Mouse (Mus musculus) small intestine, adult 2 months (tissue): ENCODE data around the gene Cdc42bpg. TPM values are rescaled to one million over a fixed set of nuclear protein-coding genes. Genes with fewer than 3 reads are reported as not detected.

ENCODE experiments used
- H3K27ac ChIP-seq: fragments of 200-500 bp; 2 replicates; pipeline ENCODE4 v1.5.1; 2012; ENCODE audit warnings: low read depth, low read length, control low read depth, inconsistent platforms; ENCODE audit not compliant: insufficient read depth
- H3K27me3 ChIP-seq: fragments of 200-500 bp; 2 replicates; pipeline ENCODE4 v1.6.1; 2012; ENCODE audit warnings: mild to moderate bottlenecking, moderate library complexity, low read length, inconsistent platforms; ENCODE audit not compliant: control insufficient read depth, insufficient read depth
- H3K36me3 ChIP-seq: fragments of 200-500 bp; 2 replicates; pipeline ENCODE4 v1.6.1; 2012; ENCODE audit warnings: mild to moderate bottlenecking, low read length, control low read depth, inconsistent platforms; ENCODE audit not compliant: control insufficient read depth, insufficient read depth
- H3K4me1 ChIP-seq: fragments of 200-500 bp; 2 replicates; pipeline ENCODE4 v1.6.1; 2012; ENCODE audit warnings: low read length, inconsistent platforms, mixed read lengths; ENCODE audit not compliant: control insufficient read depth, insufficient read depth, insufficient read length
- H3K4me3 ChIP-seq: fragments of 200-500 bp; 2 replicates; pipeline ENCODE4 v1.5.1; 2012; ENCODE audit warnings: low read depth, mild to moderate bottlenecking, control low read depth, inconsistent platforms, low read length, moderate library complexity
- CTCF ChIP-seq: fragments of 200-500 bp; IDR thresholded peaks from 2 replicates; pipeline ENCODE4 v1.5.1; 2012; ENCODE audit warnings: low read depth, mild to moderate bottlenecking, control low read depth, inconsistent platforms, low read length, moderate library complexity, mixed read lengths; ENCODE audit not compliant: insufficient replicate concordance, insufficient read length; ENCODE audit errors: extremely low read depth
- POLR2A ChIP-seq: fragments of 200-500 bp; IDR thresholded peaks from 2 replicates; pipeline ENCODE4 v1.6.1; 2012; ENCODE audit warnings: low read depth, mild to moderate bottlenecking, control low read depth, inconsistent platforms, low read length, moderate library complexity
- WGBS: fragments of 180-500 bp; shearing (Covaris S2); methylation state at CpG from one replicate; pipeline ENCODE4 v1.1.7; 2018; 5-methylcytosine and 5-hydroxymethylcytosine counted together
- polyA plus RNA-seq: library from polyadenylated mRNA; depleted of rRNA; stranded (reverse); fragments of >200 nt; gene quantifications from 2 replicates; pipeline ENCODE4 v1.2.3, GENCODE M21; 2012

Cdc42bpg gene
- polyA plus RNA-seq, 1 experiment = 53.2 TPM

DNA sequence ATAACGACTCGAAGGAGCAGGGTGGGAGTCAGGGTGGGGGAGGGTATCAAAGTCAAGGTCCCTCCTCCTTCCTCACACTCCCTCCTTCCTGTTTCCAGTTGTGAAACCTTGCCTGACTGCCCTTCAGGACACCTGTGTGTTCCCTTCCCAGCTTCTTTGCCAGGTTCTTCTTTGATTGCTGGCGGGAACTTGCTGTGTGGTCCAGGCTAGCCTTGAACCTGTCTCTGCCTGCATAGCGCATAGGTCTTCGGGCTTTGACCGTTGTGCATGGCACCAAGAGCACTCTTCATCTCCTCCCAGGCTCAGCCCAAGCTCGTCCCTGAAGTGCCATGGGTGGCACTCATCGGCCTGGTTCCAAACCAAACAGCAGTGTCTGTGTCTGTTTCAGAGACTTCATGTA lies 41.3 kb upstream of the Cdc42bpg start:
- no peaks in the 10 kb centered on the region for H3K27me3 ChIP-seq
- peaks cover 9% of the 10 kb centered on the region; the same call in 1 of the 2 replicates for H3K4me1 ChIP-seq
- H3K27ac ChIP-seq = peak overlapping the region; percentile 99
- WGBS = 34% methylated on average over 8 of the region's 8 CpGs
- peak overlapping the region; percentile 93 for H3K4me3 ChIP-seq
- peaks cover 33% of the 10 kb centered on the region for H3K36me3 ChIP-seq
- no peak for TF ChIP-seq POLR2A
- no peak for TF ChIP-seq CTCF

DNA sequence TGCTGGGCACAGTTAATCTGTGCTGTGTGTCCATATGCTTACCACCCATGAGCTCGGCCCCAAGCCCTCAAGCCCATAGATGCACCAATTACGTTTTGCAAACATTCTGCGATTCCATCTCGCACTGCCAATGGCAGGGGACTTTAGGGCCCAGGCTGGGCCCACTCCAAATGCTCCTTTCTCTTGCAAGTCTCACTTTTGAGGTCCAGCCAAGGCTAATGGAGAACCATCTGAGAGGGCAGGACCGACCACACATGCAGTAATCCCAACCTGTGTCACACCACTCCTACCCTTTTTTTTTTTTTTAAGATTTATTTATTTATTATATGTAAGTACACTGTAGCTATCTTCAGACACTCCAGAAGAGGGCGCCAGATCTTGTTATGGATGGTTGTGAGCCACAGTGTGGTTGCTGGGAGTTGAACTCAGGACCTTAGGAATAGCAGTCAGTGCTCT lies 40.5 kb upstream of the Cdc42bpg start:
- peaks cover 14% of the 10 kb centered on the region; the same call in 1 of the 2 replicates for H3K4me1 ChIP-seq
- H3K36me3 ChIP-seq = peaks cover 26% of the 10 kb centered on the region
- peak overlapping the region; percentile 93 for H3K4me3 ChIP-seq
- 18% methylated on average over 6 of the region's 6 CpGs for WGBS
- peak overlapping the region; percentile 99 for H3K27ac ChIP-seq
- H3K27me3 ChIP-seq = no peaks in the 10 kb centered on the region
- TF ChIP-seq CTCF (peak; percentile 30; the same call in 1 of the 2 replicates), POLR2A (no peak)

DNA sequence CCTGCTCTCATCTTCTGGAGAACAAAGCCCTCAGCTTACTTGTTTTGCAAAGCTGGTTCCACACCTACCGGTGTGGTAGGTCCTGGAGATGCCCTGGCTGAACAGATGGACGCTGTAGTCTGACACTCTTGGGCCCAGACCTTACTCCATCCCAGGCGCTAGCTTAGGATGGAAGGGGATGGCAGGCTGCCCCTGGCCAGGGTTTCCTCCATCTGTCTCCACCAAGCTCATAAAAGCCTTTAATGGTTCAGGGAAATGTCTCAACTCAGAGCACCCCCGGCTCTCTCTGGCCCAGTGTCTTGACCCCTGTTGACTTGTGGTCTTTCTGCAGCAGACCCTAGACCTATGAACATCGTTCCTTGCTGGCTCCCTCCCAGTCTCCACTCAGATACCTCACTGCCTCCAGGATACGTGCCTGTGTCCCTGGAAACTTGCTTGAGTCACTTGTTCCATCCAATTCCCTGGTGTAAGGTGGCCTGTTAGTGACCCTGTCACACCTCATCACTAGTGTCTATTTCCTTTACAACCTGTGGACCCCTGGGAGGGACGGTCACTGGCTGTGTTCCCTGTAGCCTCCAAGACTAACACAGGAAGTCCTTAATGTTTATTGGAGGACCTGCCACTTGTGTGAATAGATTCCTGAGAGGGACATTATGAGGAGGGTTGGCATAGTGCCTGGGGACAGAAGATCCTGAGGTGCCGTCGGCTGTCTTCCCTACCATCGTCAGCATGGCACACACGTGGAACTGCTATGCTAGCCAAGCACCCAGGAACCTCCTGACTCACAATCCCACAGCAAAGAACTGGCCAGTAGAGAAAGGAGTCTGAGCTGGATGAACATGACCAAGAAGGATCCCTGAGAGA lies 38.7 kb upstream of the Cdc42bpg start:
- peak overlapping the region; percentile 64 for H3K27ac ChIP-seq
- no peak; the same call in 1 of the 2 replicates for TF ChIP-seq POLR2A
- no peak for TF ChIP-seq CTCF
- 16% methylated on average over 11 of the region's 11 CpGs for WGBS
- H3K4me1 ChIP-seq = peaks cover 27% of the 10 kb centered on the region
- H3K36me3 ChIP-seq = peaks cover 14% of the 10 kb centered on the region
- no peak overlapping the region for H3K4me3 ChIP-seq
- H3K27me3 ChIP-seq = no peaks in the 10 kb centered on the region

DNA sequence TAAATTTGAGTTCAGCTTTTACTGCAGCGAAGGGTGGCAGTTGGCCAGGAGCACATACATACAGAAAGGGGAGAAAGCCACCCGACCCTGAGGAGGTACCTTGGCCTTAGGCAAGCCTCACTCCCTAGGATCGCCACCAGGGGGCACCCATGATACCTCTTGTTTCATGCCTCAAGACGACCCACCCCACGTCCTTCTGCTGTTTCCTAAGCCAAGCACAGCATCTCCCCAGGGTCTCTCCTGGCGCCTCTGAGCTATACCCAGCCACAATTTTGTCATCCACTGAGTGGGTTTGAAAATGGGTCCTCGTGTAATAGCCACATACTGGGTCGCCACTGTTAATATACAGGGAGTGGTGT lies 38.1 kb upstream of the Cdc42bpg start:
- 4% methylated on average over 8 of the region's 8 CpGs for WGBS

DNA sequence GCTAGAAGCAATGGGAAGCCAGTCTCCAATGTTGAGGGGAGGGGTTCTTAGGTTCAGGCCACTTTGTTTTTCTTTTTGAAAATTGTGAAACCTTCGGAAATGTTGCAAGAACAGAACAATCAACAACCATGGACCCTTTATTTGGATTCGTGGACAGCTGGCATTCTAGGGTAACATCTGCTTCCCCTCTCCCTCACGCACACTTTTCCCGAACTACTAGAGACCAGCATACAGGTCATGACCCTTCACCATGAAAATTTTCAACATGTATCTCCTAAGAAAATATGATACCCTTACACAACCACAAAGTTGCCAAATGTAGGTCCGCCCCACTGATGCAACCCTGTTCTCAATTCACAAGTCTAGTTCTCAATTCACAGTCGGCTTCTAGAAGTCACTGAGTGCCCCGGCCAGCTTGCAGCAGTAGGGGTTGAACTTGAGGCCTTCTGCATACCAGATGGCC lies 37.6 kb upstream of the Cdc42bpg start:
- 34% methylated on average over 7 of the region's 7 CpGs for WGBS
- no peaks in the 10 kb centered on the region for H3K27me3 ChIP-seq
- TF ChIP-seq POLR2A (no peak), CTCF (no peak)
- H3K4me3 ChIP-seq = no peak overlapping the region
- H3K27ac ChIP-seq = peak overlapping the region; percentile 28
- H3K36me3 ChIP-seq = peaks cover 14% of the 10 kb centered on the region
- peaks cover 31% of the 10 kb centered on the region for H3K4me1 ChIP-seq

More for the DNA sequence above, 38.1 kb upstream of the Cdc42bpg start:
- Histone ChIP-seq H3K4me1 (peaks cover 28% of the 10 kb centered on the region), H3K27me3 (no peaks in the 10 kb centered on the region), H3K27ac (peak overlapping the region; percentile 64), H3K4me3 (no peak overlapping the region), H3K36me3 (peaks cover 14% of the 10 kb centered on the region)
- TF ChIP-seq POLR2A = peak; percentile 52; the same call in 1 of the 2 replicates
- TF ChIP-seq CTCF = peak; percentile 91; the same call in 1 of the 2 replicates

DNA sequence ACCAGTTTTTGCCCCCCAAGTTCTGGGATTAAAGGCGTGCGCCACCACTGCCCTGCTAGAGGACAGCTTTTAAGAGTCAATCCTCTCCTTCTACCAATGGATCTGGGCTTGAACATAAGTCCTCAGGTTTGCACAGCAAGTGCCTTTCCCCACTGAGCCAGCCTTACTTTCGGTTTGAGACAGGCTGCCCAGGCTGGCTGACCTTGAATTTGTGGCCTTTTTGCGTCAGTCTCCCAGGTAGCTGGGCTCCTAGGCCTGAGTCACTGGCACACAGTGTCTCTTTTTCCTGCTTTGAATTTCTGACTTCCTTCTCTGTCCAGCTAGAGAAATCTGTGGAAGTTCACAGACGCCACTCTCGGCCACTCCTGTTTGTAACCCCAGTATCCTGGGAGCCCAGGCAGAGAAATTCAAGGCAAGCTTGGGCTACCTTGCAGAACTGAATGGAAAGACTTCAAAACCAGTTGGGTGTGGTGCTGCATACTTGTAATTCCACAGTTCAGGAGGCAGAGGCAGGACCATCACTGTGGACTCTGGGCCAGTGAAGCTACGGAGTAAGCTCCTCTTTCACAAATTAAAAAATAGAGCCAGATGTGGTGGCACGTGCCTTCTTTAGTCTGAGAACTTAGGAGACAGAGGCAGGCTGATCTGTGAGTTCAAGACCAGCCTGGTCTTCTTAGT lies 36.3 kb upstream of the Cdc42bpg start:
- H3K4me1 ChIP-seq = peaks cover 31% of the 10 kb centered on the region

DNA sequence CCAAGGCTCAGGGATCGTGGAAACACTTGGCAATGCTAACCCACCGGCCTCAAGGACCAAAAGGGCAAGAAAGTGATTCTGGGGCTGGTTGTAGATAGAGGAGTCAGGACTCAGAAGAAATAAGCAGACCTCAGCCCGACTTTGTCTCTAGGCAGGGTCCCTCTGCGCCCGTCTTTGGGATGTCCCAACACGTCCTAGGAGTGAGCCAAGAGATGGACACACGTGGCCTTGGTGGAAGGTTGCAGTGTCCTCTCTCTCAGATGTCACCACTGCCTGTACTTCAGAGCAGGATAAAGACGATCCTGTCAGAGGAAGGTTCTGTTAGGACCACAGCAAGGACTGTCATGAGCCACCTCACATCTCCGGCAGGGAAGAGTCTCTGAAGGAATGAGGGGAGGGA lies 35.6 kb upstream of the Cdc42bpg start:
- TF ChIP-seq POLR2A = no peak
- TF ChIP-seq CTCF = no peak

More for the DNA sequence above, 36.3 kb upstream of the Cdc42bpg start:
- H3K36me3 ChIP-seq = peaks cover 9% of the 10 kb centered on the region
- H3K4me3 ChIP-seq = no peak overlapping the region
- H3K27me3 ChIP-seq = no peaks in the 10 kb centered on the region
- H3K27ac ChIP-seq = peak overlapping the region; percentile 92
- TF ChIP-seq CTCF (no peak), POLR2A (no peak)
- 36% methylated on average over 8 of the region's 8 CpGs for WGBS

More for the DNA sequence above, 35.6 kb upstream of the Cdc42bpg start:
- no peak overlapping the region for H3K4me3 ChIP-seq
- peaks cover 1% of the 10 kb centered on the region for H3K36me3 ChIP-seq
- 37% methylated on average over 9 of the region's 9 CpGs for WGBS
- H3K27me3 ChIP-seq = no peaks in the 10 kb centered on the region
- H3K27ac ChIP-seq = peak overlapping the region; percentile 92
- peaks cover 37% of the 10 kb centered on the region for H3K4me1 ChIP-seq
